Mouse (Mus musculus): ENCODE data around the gene Plk5.

DNA sequence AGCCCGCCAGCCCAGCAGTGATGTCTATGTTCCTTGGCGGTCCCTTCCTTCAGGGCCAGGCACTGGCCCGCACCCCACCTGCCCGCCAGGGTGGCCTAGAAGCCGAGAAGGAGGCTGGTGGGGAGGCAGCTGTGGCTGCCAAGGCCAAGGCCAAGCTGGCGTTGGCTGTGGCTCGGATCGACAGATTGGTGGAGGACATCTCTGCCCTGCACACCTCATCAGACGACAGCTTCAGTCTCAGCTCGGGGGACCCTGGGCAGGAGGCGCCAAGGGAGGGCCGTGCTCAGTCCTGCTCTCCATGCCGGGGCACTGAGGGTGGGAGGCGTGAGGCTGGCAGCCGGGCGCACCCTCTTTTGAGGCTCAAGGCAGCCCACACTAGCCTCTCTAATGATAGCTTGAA is 44.7 kb upstream of the Plk5 start:
- TF ChIP-seq EP300 (IDR thresholded peaks at IDR 0.05; ENCODE audit: insufficient read depth, low read depth, low read length): no peak
- no peak for TF ChIP-seq CTCF (IDR thresholded peaks at IDR 0.05; ENCODE audit: low read depth, low read length)
- TF ChIP-seq POLR2A (IDR thresholded peaks at IDR 0.05; ENCODE audit: insufficient read depth, low read length): no peak

Measured in ES-Bruce4 (cell line).